Mouse (Mus musculus) layer of hippocampus, adult 9-10 months (tissue): ENCODE results near the gene Wnt5b.
A peak's percentile ranks its signal among the peaks of the same experiment; 100 is the strongest.
"Not testable (repeated sequence)": the region's sequence is repeated elsewhere in the genome, so short reads cannot be mapped to it uniquely, and the experiment has no call there.

Source experiments
- DNase-seq: peaks from one replicate; pipeline ENCODE4 v3.0.0; 2022; ENCODE audit warnings: low spot score

Wnt5b gene

DNA sequence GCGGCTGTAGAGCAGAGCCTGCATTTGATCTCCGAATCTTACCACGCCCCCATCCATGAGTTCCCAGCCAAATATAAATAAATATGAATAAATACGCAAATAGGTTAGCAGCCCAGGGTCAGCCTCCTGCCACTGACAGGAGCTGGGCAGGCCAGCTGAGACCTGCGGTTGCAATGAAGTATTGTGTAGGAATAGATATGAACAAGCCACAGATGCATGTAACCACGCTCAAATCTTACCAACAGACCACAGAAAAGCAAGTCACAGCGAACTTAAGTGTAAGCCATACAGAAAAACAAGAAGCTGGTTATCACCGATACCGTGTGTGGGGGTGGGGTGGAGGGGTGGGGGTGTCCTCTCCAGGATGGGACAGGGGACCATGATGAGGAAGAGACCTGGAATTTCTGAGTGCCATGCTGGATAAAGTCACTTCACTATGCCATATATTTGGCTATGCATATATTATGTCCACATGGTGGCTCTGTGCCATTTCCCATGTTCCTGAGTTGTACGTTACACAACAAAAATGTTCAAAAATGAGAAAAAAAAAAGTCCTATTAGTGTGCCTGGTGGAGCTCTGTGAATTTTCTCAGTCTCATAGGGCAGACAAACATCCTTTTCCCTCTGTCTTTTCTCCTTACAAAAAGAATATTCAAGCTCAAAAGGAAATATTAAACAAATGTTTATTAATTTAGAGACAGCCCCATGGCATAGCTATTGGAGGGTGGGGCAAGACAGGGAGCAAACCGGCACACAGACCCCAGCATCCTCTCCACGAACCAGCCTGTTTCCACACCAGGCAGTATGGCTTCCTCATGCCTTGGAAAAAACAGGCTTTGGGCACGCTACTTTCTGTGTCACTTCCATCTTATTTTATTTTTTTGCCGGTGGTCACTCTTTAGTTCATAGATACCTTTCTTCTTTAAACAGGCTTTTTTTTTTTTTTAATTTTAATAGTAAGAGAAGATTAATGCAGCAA is 92.9 kb downstream of the Wnt5b start:
- DNase-seq, result no peak

DNA sequence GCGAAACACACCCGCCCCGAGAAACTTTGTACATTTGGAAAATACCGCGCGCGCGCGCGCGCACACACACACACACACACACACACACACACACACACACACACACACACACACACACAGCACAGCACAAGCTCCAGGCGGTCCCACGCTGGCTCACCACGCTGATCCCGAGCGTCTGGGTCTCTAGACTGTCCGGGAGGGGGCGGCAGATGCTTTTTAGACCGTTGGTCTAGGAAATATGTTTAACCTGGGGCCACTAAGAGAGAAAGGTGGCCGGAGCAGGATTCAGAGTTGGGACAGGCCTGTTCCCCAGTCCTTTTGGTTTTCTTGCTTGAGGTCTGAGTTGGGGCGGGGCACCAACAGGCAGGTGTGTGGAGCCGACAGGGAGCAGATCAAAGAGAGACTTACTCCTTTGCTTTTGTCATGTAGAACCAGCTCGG is 95.1 kb downstream of the Wnt5b start:
- no peak for DNase-seq

- no peak for DNase-seq
These were observed 95.7 kb downstream of the Wnt5b start for GRCm38 (mm10) chr6:119448321-119449059.

GRCm38 (mm10) chr6:119445671-119446607 is 98.2 kb downstream of the Wnt5b start:
- DNase-seq, result no peak

GRCm38 (mm10) chr6:119443742-119444645 is 100.2 kb downstream of the Wnt5b start:
- peak; percentile 55 for DNase-seq

DNA sequence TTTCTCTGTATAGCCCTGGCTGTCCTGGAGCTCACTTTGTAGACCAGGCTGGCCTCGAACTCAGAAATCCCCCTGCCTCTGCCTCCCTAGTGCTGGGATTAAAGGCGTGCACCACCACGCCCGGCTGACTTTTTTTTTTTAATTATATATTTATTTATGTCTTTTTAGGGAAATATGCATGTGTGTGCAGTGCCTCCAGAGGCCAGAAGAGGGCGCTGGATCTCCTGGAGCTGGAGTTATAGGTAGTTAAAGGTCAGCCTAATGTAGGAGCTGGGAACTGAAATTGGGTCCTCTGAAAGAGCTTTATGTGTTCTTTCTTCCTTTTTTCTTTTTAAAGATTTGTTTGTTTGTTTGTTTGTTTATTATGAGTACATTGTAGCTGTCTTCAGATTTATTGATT is 101.4 kb downstream of the Wnt5b start:
- DNase-seq, result not testable (repeated sequence)

DNA sequence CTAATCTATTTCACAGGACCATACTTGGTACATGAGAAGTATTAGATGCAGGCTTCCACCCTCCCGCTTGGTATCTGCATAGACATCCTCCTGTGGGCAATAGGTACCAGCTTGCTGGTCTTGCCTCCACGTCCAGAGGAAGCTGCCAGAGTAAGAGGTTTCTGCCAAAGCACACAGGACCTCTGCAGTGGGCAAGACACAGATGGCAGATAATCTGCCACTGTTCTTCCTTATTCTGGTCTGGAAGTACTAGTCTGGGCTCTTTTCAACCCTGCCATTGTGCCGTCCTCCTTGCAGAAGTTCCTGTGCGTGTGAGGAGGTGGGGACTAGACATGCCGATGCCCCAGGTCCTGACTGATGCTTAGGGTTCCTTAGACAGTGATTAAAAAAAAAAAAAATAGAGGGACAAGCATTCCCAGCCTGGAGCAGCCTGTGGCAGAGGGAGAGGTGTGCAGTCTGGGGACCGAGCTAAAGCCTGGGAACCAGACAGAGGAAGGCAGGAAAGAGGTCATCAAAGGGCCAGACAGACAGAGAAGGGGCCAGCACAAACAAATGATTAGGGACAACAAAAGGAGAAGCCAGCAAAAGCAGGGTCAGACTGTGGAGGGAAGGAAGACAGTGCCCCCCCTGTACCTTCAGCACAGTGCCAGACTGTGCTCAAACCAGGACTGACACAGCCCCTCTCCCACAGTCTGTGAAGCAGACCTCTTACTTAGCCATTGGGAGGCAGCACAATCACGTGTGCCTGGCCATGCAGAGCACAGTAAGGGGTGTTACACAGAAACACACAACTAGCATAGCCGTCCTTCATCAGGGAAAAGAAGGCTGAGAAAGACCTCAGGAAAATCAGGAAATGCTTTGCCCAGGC is 106.0 kb downstream of the Wnt5b start:
- DNase-seq, result no peak

DNA sequence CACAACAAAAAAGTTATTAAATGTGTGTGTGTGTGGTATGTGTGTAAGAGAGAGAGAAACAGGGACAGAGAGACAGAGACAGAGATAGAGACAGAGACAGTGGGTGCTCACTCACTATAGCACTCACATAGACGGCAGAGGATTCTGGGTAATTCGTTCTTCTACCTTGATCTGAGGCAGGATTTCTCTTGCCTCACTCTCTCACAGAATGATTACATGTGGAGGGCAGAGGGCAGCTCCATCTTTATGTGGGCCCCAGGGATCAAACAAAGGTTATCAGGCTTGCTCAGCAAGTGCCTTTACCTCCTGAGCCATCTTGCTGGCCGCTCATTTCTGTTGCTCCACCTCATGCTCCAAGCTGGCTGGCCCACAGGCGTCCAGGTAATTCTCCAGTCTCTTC is 109.8 kb downstream of the Wnt5b start:
- no peak for DNase-seq

GRCm38 (mm10) chr6:119431751-119432324 is 112.3 kb downstream of the Wnt5b start:
- no peak for DNase-seq

DNA sequence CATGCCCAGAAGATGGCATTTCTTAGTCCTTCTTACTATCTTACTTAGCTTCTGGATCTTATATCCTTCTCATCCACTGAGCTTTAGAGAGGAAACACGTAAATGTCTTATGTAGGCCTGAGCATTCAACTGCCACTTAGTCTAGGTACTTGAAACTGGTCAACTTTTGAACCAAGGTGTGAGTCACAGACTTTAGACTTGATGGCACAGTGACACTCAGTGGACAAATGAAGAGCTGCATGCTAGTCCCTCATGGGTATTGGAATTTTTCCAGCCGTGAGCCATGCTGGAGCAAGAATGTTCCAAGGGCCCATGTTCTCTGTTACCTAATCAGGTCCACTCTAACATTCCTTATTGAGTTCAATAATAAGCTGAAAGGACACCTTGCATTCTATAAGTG is 113.6 kb downstream of the Wnt5b start:
- peak; percentile 54 for DNase-seq

GRCm38 (mm10) chr6:119429311-119429710 is 114.8 kb downstream of the Wnt5b start:
- no peak for DNase-seq

- DNase-seq, result no peak
These were observed 115.5 kb downstream of the Wnt5b start for GRCm38 (mm10) chr6:119428611-119429010.

GRCm38 (mm10) chr6:119421001-119421400 is 123.1 kb downstream of the Wnt5b start:
- DNase-seq, result no peak

GRCm38 (mm10) chr6:119420357-119420756 is 123.8 kb downstream of the Wnt5b start:
- no peak for DNase-seq

DNA sequence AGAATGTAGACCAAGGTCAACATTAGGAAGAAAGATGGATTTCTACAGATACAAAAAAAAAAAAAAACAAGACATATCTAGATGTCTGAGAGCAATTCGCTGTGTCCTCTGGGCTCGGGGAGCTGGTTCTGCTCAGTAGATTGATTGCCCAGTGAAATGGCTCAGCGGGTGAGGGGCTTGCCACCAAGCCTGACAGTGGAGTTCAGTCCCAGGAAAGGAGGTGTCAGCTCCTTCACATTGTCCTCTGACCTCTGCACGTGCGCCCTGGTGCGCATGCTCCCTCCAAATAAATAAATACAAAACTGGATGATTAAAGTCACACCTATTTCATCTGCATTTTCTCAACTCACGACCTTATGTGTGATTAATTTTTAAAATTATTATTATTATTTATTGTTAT is 124.7 kb downstream of the Wnt5b start:
- no peak for DNase-seq

GRCm38 (mm10) chr6:119418392-119419251 is 125.5 kb downstream of the Wnt5b start:
- DNase-seq, result peak; percentile 30

DNA sequence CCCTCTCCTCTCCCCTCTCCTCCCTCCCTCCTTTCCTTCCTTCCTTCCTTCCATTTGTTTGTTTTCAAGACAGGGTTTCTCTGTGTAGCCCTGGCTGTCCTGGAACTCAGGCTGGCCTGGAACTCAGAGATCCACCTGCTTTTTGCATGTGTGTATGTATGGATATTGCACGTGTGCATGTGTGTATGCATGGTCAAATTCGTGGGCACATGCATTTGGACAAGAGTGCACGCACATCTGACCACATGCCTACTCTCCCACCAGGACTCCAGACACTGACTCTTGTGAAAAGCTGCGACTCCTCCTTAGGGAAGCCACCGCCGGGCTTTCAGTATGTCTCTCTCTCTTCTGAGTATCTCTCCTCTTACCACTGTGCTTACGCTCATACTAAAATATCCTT is 126.3 kb downstream of the Wnt5b start:
- no peak for DNase-seq

DNA sequence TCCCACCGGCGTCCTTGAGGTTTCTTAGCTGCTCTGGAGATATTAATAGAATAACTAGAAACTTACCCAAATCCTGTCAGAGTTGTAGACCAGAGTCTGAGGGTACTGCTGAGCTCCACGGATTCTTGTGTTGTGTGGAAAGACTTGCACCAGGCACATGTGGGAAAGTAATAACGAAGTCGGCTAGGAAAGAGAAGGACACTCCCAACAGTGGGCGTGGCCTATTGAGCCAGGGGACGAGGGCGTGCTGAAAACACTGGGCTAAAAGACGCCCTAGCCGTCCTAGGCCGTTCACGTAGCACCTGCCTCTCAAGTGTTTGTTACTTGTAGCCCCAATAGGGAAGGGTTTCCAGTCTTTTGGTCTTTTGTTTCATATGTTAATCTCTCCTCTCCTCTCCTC is 126.8 kb downstream of the Wnt5b start, which contains the start of gene Adipor2:
Adipor2 (minus strand) TSS at position 351 of the 400 bp plus-strand sequence.
- no peak for DNase-seq
